Mouse (Mus musculus) limb, embryonic 14.5 days (tissue): ENCODE results near the gene Sp2. TPM values are rescaled to one million over a fixed set of nuclear protein-coding genes. Genes with fewer than 3 reads are reported as not detected.
A peak's percentile ranks its signal among the peaks of the same experiment; 100 is the strongest.

Experiments
- ATAC-seq: fragments of 200-750 bp; cut with Nextera tagmentation; 2 replicates; pipeline ENCODE4 v1.8.0; 2017; ENCODE audit warnings: low read depth, moderate number of reproducible peaks, moderate TSS enrichment; ENCODE audit not compliant: low FRiP score
- DNase-seq: peaks from one replicate; pipeline ENCODE4 v3.0.0-alpha.2; 2015; ENCODE audit warnings: low spot score
- H3K27ac ChIP-seq: fragments of 300-500 bp; sonication (generic); replicated peaks from 2 replicates; pipeline ENCODE4 v1.5.1; 2014; ENCODE audit warnings: low read depth, mild to moderate bottlenecking, low read length, moderate library complexity, mixed read lengths
- H3K27me3 ChIP-seq: fragments of 300-500 bp; sonication (generic); 2 replicates; pipeline ENCODE4 v1.6.1; 2014; ENCODE audit warnings: low read length, mixed read lengths; ENCODE audit not compliant: control insufficient read depth, insufficient read depth
- H3K36me3 ChIP-seq: fragments of 300-500 bp; sonication (generic); 2 replicates; pipeline ENCODE4 v1.6.1; 2014; ENCODE audit warnings: mild to moderate bottlenecking, low read length, moderate library complexity, mixed read lengths; ENCODE audit not compliant: control insufficient read depth, insufficient read depth
- H3K4me1 ChIP-seq: fragments of 300-500 bp; sonication (generic); 2 replicates; pipeline ENCODE4 v1.6.1; 2014; ENCODE audit warnings: antibody characterized with exemption, low read length, mixed read lengths; ENCODE audit not compliant: control insufficient read depth, insufficient read depth
- H3K4me2 ChIP-seq: fragments of 300-500 bp; sonication (generic); replicated peaks from 2 replicates; pipeline ENCODE4 v1.6.1; 2014; ENCODE audit warnings: low read depth, mild to moderate bottlenecking, low read length, moderate library complexity; ENCODE audit not compliant: severe bottlenecking
- H3K4me3 ChIP-seq: fragments of 300-500 bp; sonication (generic); replicated peaks from 2 replicates; pipeline ENCODE4 v1.5.1; 2014; ENCODE audit warnings: low read length
- H3K9ac ChIP-seq: fragments of 300-500 bp; sonication (generic); 2 replicates; pipeline ENCODE4 v1.6.1; 2014; ENCODE audit warnings: mild to moderate bottlenecking, low read depth, low read length, moderate library complexity; ENCODE audit not compliant: severe bottlenecking
- H3K9me3 ChIP-seq: fragments of 300-500 bp; sonication (generic); 2 replicates; pipeline ENCODE4 v1.6.1; 2016; ENCODE audit warnings: low read length; ENCODE audit not compliant: control insufficient read depth
- POLR2A ChIP-seq: fragments of 200-500 bp; IDR thresholded peaks from 2 replicates; pipeline ENCODE4 v1.8.0; 2012; ENCODE audit warnings: inconsistent platforms, mild to moderate bottlenecking, moderate library complexity, borderline replicate concordance; ENCODE audit not compliant: insufficient read depth, insufficient read length; ENCODE audit errors: extremely low read depth
- WGBS: fragments of 180-500 bp; shearing (Covaris S2); extraction: QIAGEN DNeasy Blood & Tissue Kit; methylation state at CpG from one replicate; pipeline ENCODE4 v1.1.7; 2014; 5-methylcytosine and 5-hydroxymethylcytosine counted together
- polyA plus RNA-seq, 2 experiments: library from polyadenylated mRNA; depleted of rRNA in 1 of 2; stranded (reverse) in 1 of 2; unstranded in 1 of 2; fragments of >200 nt; fragmentation: Nextera tagmentation in 1 of 2; extraction: Ambion mirVana in 1 of 2; gene quantifications; 2 replicates each; pipeline versions ENCODE4 v1.2.1 to v1.2.3; 2012 to 2014

Gene Sp2
- polyA plus RNA-seq, 2 experiments = 16.0 to 17.1 TPM

DNA sequence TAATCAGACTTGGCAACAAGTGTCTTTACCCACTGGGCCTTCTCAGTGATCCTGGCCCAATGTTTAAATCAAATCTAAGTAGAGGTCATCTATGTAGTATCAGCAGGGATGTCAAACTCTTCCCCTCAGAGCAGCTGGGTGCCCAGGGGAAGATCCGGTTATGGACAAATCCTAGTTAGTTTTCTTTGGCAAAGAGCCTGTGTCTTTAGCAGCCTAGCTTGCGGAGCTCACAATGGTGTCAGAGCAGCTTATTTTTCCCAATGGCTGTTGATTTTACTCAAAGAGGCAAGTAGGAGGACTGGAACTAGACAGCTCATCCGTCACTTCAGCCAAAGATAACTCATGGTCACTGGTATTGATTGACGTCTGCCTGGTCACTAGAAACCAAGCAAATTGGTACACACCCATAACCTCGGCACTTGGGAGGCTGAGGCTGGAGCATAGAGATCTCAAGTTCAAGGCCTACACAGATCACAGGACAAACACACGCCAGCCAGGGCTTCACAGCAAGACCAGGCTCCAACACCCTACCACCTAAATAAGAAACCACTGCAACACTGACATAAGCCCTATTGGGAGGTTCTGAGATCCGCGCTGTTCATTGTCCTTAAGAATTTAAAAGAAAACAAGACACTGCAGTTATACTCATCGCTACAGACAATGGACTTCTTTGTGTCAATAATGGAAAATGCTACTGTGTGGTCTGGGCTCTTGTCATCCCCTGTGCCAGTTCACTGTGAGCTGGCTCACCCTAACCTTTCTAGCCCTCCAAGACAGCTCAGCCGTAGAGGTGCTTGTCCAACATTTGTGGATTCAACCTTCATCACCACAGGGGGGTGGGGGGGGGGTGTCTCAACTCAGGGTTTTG lies 7.0 kb downstream of the Sp2 start:
- Histone ChIP-seq H3K36me3 (no peaks in the 10 kb centered on the region), H3K27me3 (no peaks in the 10 kb centered on the region), H3K4me3 (peak overlapping the region; percentile 83), H3K27ac (peak overlapping the region; percentile 91; the same call in 1 of the 2 replicates), H3K9me3 (no peaks in the 10 kb centered on the region), H3K4me1 (peaks cover 17% of the 10 kb centered on the region), H3K9ac (peak overlapping the region; percentile 90), H3K4me2 (peak overlapping the region; percentile 63)
- ATAC-seq (no peak), DNase-seq (no peak)
- whole genome bisulfite sequencing = 83% methylated on average over 10 of the region's 10 CpGs
- TF ChIP-seq POLR2A = no peak

DNA sequence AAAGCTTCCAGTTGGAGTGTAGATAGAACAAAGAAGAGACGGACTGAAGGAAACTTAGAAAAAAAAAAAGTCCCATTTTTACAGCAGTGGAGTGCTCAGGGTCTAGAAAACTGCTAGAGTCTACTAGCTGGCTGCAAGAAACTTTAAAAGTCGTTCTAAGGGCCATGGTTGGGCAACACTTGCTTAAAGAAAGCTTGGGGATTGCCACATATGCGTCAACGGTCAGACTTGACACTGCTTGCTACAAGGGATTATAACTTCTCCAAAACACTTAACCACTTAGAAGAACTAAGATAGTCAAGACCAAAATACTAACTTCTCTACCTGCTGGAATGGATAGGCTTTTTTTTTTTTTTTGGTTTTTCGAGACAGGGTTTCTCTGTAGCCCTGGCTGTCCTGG lies 7.9 kb downstream of the Sp2 start:
- Histone ChIP-seq H3K4me3 (no peak overlapping the region), H3K27me3 (no peaks in the 10 kb centered on the region), H3K36me3 (no peaks in the 10 kb centered on the region), H3K9me3 (no peaks in the 10 kb centered on the region), H3K4me2 (no peak overlapping the region), H3K9ac (no peak overlapping the region), H3K4me1 (peaks cover 23% of the 10 kb centered on the region), H3K27ac (no peak overlapping the region)
- DNase-seq = no peak
- no peak for ATAC-seq
- 87% methylated on average over 5 of the region's 5 CpGs for WGBS
- TF ChIP-seq POLR2A = no peak

DNA sequence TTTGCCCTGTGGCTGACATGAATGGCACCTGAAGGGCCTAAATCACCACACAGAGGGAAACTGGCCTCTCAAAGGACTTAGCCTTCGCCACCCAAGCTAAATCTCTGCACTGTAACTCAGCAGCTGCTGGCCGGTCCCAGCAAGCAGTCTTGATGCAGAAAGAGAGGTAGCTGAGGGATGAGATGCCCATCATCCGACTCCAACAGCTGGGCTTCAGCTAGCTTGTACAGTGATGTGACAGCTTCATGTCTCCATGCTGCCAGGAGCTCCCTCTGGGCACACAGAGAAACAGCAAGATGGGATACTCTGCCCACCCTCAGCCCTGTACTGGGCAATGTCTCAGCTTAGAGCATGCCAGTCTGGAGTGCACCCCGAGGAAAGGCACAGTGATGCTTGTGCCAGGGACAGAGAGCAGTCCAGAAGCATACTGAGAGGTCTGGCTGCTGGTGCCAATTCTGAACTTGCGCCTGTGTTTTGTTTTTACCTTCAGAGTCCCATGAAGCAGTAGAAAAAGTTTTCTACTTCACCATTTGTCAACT lies 9.3 kb downstream of the Sp2 start:
- 83% methylated on average over 5 of the region's 5 CpGs for WGBS
- peaks cover 29% of the 10 kb centered on the region for H3K4me1 ChIP-seq
- H3K36me3 ChIP-seq = no peaks in the 10 kb centered on the region
- no peak overlapping the region for H3K27ac ChIP-seq
- no peak overlapping the region for H3K9ac ChIP-seq
- H3K27me3 ChIP-seq = no peaks in the 10 kb centered on the region
- DNase-seq (no peak), ATAC-seq (no peak)
- no peak overlapping the region for H3K4me3 ChIP-seq
- no peaks in the 10 kb centered on the region for H3K9me3 ChIP-seq
- TF ChIP-seq POLR2A = no peak
- H3K4me2 ChIP-seq = no peak overlapping the region

DNA sequence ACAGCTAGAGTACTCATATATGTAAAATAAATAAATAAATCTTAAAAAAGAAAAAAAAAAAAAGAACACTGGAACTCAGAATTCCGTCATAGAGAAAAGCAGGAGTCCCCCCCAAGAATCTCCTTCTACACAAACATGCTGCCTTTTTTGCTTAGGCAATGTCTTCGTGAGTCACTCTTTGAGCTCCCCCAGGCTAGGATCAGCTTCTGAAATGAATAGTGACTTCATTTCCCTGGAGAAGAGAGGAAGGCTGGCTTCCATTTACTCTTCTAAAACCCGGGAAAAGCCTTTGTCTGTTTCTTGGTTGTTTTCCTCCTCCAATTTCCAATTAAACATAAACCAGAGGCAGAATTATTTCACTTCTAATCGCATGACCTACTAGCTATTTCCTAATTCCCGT lies 9.9 kb downstream of the Sp2 start:
- Histone ChIP-seq H3K9me3 (no peaks in the 10 kb centered on the region), H3K27ac (no peak overlapping the region), H3K36me3 (no peaks in the 10 kb centered on the region), H3K4me3 (no peak overlapping the region), H3K4me1 (peaks cover 26% of the 10 kb centered on the region), H3K9ac (no peak overlapping the region), H3K4me2 (no peak overlapping the region), H3K27me3 (no peaks in the 10 kb centered on the region)
- WGBS = 76% methylated on average over 5 of the region's 5 CpGs
- DNase-seq = no peak
- no peak for TF ChIP-seq POLR2A
- ATAC-seq = no peak

DNA sequence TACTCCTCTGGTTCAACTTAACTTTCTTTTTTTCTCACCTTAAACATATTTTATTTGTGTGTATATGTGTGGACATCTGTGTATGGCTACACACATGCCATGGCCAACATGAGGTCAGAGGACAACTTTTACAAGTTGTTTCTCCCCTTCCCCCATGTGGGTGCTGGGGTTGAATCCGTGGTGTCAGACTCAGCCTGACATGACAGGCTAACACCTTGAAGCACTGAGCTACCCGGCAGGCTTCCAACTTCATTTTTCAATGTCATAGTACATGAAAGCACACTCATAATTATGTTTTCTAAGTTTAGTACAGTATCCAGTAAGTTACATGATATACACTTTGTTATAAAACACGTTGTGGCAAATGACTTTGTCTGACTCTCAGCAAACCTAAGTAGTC lies 12.4 kb downstream of the Sp2 start:
- WGBS = 63% methylated on average over 3 of the region's 3 CpGs
- no peak overlapping the region for H3K9ac ChIP-seq
- H3K27ac ChIP-seq = peak overlapping the region; percentile 70
- no peak overlapping the region for H3K4me2 ChIP-seq
- peaks cover 14% of the 10 kb centered on the region for H3K4me1 ChIP-seq
- DNase-seq (no peak), ATAC-seq (no peak)
- H3K27me3 ChIP-seq = no peaks in the 10 kb centered on the region
- no peaks in the 10 kb centered on the region for H3K9me3 ChIP-seq
- H3K36me3 ChIP-seq = no peaks in the 10 kb centered on the region
- H3K4me3 ChIP-seq = no peak overlapping the region
- TF ChIP-seq POLR2A = no peak
